Mouse (Mus musculus): Measurements from ENCODE around the gene Gnb1. TPM values are rescaled to one million over a fixed set of nuclear protein-coding genes. Genes with fewer than 3 reads are reported as not detected.

The Gnb1 gene
- total and polyA plus RNA-seq, 2 experiments from 2014 or later, result 405 to 1,405 TPM

DNA sequence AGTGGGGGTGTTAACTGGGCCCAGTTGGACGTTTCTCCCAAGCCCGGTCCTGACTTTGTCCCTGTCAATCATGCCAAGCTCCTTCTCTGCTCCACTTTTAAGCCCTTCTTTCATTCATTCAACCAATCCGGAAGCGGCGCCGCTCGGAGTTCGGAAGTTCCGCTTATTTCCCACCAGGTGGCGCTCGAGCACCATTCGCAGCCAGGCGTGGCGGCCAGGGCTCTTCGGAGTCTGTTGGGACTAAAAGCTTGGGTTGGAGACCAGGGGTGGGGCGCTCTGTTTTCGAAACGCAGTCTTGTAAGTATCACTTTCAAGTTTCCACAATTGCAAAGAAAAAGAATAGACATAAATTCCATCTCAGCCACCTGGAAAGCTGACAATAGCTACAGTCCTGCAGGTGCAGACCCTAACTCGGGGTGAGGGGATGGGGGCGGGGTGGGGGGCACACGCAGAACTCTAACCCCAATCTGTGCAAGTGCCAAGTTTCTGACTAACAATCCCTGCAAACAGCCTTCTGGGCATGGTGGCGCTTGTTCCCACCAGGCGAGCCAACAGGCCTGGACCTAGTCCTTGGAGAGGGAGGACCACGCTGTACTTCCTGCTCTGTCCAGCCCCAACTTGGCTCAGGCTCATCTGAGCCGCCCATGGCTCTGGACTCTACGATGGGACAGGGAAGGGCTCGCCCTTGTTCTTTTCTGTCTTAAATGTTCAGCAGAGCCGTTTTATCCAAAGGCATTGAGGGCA lies 9.6 kb upstream of the Gnb1 start:
- Histone ChIP-seq H3K4me3 (ENCODE audit: low read depth, low read length) (peak overlapping the region; percentile 15; the same call in 1 of the 2 replicates), H3K4me2 (ENCODE audit: low read depth, low read length, poor library complexity, severe bottlenecking) (peak overlapping the region; percentile 40), H3K27me3 (ENCODE audit: insufficient read depth, low read length) (no peaks in the 10 kb centered on the region), H3K9ac (replicated peaks; ENCODE audit: low read length, poor library complexity, severe bottlenecking) (no peak overlapping the region), H3K9me3 (ENCODE audit: low read length) (no peaks in the 10 kb centered on the region), H3K36me3 (ENCODE audit: insufficient read depth, low read length) (no peaks in the 10 kb centered on the region), H3K4me1 (ENCODE audit: insufficient read depth, low read length) (no peaks in the 10 kb centered on the region), H3K27ac (ENCODE audit: low read depth, low read length) (no peak overlapping the region)
- 21% methylated on average over 28 of the region's 28 CpGs for WGBS
- DNase-seq (ENCODE audit: low spot score) (peak; percentile 76), ATAC-seq (ENCODE audit: low FRiP score) (peak; percentile 66)
- peak; percentile 97 for TF ChIP-seq CTCF (IDR thresholded peaks at IDR 0.05)

- no peaks in the 10 kb centered on the region for H3K27me3 ChIP-seq (ENCODE audit: insufficient read depth, low read length)
- H3K4me1 ChIP-seq (ENCODE audit: insufficient read depth, low read length), result no peaks in the 10 kb centered on the region
- no peak overlapping the region for H3K27ac ChIP-seq (ENCODE audit: low read depth, low read length)
- no peaks in the 10 kb centered on the region for H3K9me3 ChIP-seq (ENCODE audit: low read length)
- no peak for TF ChIP-seq CTCF (IDR thresholded peaks at IDR 0.05)
- ATAC-seq (ENCODE audit: low FRiP score), result no peak; the same call in 1 of the 2 replicates
- no peak overlapping the region for H3K4me3 ChIP-seq (ENCODE audit: low read depth, low read length)
- no peak for DNase-seq (ENCODE audit: low spot score)
- no peaks in the 10 kb centered on the region for H3K36me3 ChIP-seq (ENCODE audit: insufficient read depth, low read length)
- no peak overlapping the region for H3K9ac ChIP-seq (replicated peaks; ENCODE audit: low read length, poor library complexity, severe bottlenecking)
- 91% methylated on average over 6 of the region's 6 CpGs for WGBS
- peak overlapping the region; percentile 40; the same call in 1 of the 2 replicates for H3K4me2 ChIP-seq (ENCODE audit: low read depth, low read length, poor library complexity, severe bottlenecking)
Observed at GRCm38 (mm10) chr4:155482125-155482480, 9.1 kb upstream of the Gnb1 start.

- Histone ChIP-seq H3K27ac (ENCODE audit: low read depth, low read length) (no peak overlapping the region), H3K4me2 (ENCODE audit: low read depth, low read length, poor library complexity, severe bottlenecking) (no peak overlapping the region), H3K4me3 (ENCODE audit: low read depth, low read length) (no peak overlapping the region), H3K9me3 (ENCODE audit: low read length) (no peaks in the 10 kb centered on the region), H3K27me3 (ENCODE audit: insufficient read depth, low read length) (no peaks in the 10 kb centered on the region), H3K36me3 (ENCODE audit: insufficient read depth, low read length) (no peaks in the 10 kb centered on the region), H3K9ac (replicated peaks; ENCODE audit: low read length, poor library complexity, severe bottlenecking) (no peak overlapping the region), H3K4me1 (ENCODE audit: insufficient read depth, low read length) (no peaks in the 10 kb centered on the region)
- ATAC-seq (ENCODE audit: low FRiP score) (no peak), DNase-seq (ENCODE audit: low spot score) (no peak)
- TF ChIP-seq CTCF (IDR thresholded peaks at IDR 0.05), result no peak
- WGBS, result 60% methylated on average over 8 of the region's 8 CpGs
Observed at GRCm38 (mm10) chr4:155482733-155483540, 8.2 kb upstream of the Gnb1 start.

DNA sequence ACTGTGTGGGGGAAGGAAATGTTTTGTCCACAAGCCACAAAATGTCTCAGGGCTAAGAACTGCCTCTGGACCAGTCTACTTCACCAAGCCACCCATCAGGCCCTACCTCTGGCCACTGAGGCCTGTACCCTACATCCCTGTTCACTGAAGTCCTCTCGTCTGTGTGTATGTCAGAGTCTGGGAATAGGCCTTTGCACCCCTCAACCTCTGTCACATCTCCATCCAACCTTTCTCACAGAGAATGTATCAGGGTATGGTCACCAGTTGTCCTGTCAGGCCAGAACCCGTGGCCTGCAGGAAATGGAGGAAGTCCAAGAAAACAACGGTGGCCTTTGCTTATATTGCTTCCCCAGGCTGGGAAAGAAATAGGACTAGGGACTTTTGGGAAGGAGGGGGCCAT lies 5.6 kb upstream of the Gnb1 start:
- no peak overlapping the region for H3K4me2 ChIP-seq (ENCODE audit: low read depth, low read length, poor library complexity, severe bottlenecking)
- TF ChIP-seq CTCF (IDR thresholded peaks at IDR 0.05), result no peak
- H3K4me3 ChIP-seq (ENCODE audit: low read depth, low read length), result no peak overlapping the region
- DNase-seq (ENCODE audit: low spot score) (no peak), ATAC-seq (ENCODE audit: low FRiP score) (no peak)
- H3K9ac ChIP-seq (replicated peaks; ENCODE audit: low read length, poor library complexity, severe bottlenecking), result no peak overlapping the region
- H3K27me3 ChIP-seq (ENCODE audit: insufficient read depth, low read length), result no peaks in the 10 kb centered on the region
- WGBS, result 88% methylated on average over 3 of the region's 3 CpGs
- no peaks in the 10 kb centered on the region for H3K36me3 ChIP-seq (ENCODE audit: insufficient read depth, low read length)
- H3K9me3 ChIP-seq (ENCODE audit: low read length), result no peaks in the 10 kb centered on the region
- no peak overlapping the region for H3K27ac ChIP-seq (ENCODE audit: low read depth, low read length)
- H3K4me1 ChIP-seq (ENCODE audit: insufficient read depth, low read length), result peaks cover 3% of the 10 kb centered on the region

DNA sequence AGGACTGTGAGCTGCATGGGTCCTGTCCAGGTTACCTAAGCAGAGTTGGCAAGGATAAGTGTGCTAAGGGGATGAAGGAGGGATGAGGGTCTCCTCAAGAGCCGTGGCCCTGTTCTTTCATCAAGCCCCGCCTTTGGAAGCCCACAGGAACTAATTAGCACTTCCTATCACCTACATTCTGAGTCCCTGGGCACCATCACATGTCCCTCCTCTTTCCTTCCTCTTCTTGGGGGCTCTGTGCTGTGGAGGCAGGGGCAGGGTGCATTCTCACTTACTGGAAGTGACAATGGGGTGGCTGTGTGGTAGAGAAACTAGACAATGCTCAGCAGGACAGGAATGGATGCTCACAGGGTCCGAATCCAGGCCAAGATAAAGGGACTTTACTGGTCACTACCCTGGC lies 3.4 kb upstream of the Gnb1 start:
- WGBS, result 33% methylated on average over 3 of the region's 3 CpGs
- no peak for TF ChIP-seq CTCF (IDR thresholded peaks at IDR 0.05)
- H3K27me3 ChIP-seq (ENCODE audit: insufficient read depth, low read length), result no peaks in the 10 kb centered on the region
- DNase-seq (ENCODE audit: low spot score) (no peak), ATAC-seq (ENCODE audit: low FRiP score) (no peak)
- H3K4me2 ChIP-seq (ENCODE audit: low read depth, low read length, poor library complexity, severe bottlenecking), result no peak overlapping the region
- peak overlapping the region; percentile 44 for H3K27ac ChIP-seq (ENCODE audit: low read depth, low read length)
- H3K9me3 ChIP-seq (ENCODE audit: low read length), result no peaks in the 10 kb centered on the region
- no peaks in the 10 kb centered on the region for H3K36me3 ChIP-seq (ENCODE audit: insufficient read depth, low read length)
- H3K4me3 ChIP-seq (ENCODE audit: low read depth, low read length), result no peak overlapping the region
- H3K9ac ChIP-seq (replicated peaks; ENCODE audit: low read length, poor library complexity, severe bottlenecking), result no peak overlapping the region
- H3K4me1 ChIP-seq (ENCODE audit: insufficient read depth, low read length), result peaks cover 3% of the 10 kb centered on the region
